Mouse (Mus musculus) heart, postnatal 0 days (tissue): ENCODE data around the gene Pxdc1. TPM values are rescaled to one million over a fixed set of nuclear protein-coding genes. Genes with fewer than 3 reads are reported as not detected.
A peak's percentile ranks its signal among the peaks of the same experiment; 100 is the strongest.

Source experiments
- ATAC-seq: fragments of 200-750 bp; cut with Nextera tagmentation; 2 replicates; pipeline ENCODE4 v1.8.0; 2017; ENCODE audit warnings: low read depth, moderate number of reproducible peaks, moderate library complexity; ENCODE audit not compliant: insufficient read depth
- DNase-seq: peaks from one replicate; pipeline ENCODE4 v3.0.0-alpha.2; 2016; ENCODE audit warnings: low spot score
- H3K27ac ChIP-seq: fragments of 300-500 bp; sonication (generic); 2 replicates; pipeline ENCODE4 v1.5.1; 2014; ENCODE audit warnings: low read depth, mild to moderate bottlenecking
- H3K27me3 ChIP-seq: fragments of 300-500 bp; sonication (generic); 2 replicates; pipeline ENCODE4 v1.6.1; 2014; ENCODE audit warnings: low read length, mixed read lengths; ENCODE audit not compliant: control insufficient read depth, insufficient read depth
- H3K36me3 ChIP-seq: fragments of 300-500 bp; sonication (generic); replicated peaks from 2 replicates; pipeline ENCODE4 v1.6.1; 2014; ENCODE audit warnings: low read length, mixed read lengths; ENCODE audit not compliant: control insufficient read depth, insufficient read depth
- H3K4me1 ChIP-seq: fragments of 300-500 bp; sonication (generic); 2 replicates; pipeline ENCODE4 v1.6.1; 2014; ENCODE audit warnings: antibody characterized with exemption; ENCODE audit not compliant: control insufficient read depth, insufficient read depth
- H3K4me2 ChIP-seq: fragments of 300-500 bp; sonication (generic); 2 replicates; pipeline ENCODE4 v1.6.1; 2014; ENCODE audit warnings: low read depth, mild to moderate bottlenecking, low read length, moderate library complexity
- H3K4me3 ChIP-seq: fragments of 300-500 bp; sonication (generic); 2 replicates; pipeline ENCODE4 v1.5.1; 2014; ENCODE audit warnings: low read depth, low read length
- H3K9ac ChIP-seq: fragments of 300-500 bp; sonication (generic); replicated peaks from 2 replicates; pipeline ENCODE4 v1.6.1; 2014; ENCODE audit warnings: low read depth, low read length, mixed read lengths
- H3K9me3 ChIP-seq: fragments of 300-500 bp; sonication (generic); replicated peaks from 2 replicates; pipeline ENCODE4 v1.6.1; 2016; ENCODE audit warnings: low read length; ENCODE audit not compliant: control insufficient read depth
- CTCF ChIP-seq: IDR thresholded peaks from 2 replicates; pipeline ENCODE4 v1.5.1; 2016; ENCODE audit warnings: antibody characterized with exemption, control low read depth, low read depth
- EP300 ChIP-seq: IDR thresholded peaks from 2 replicates; pipeline ENCODE4 v1.6.1; 2016; ENCODE audit warnings: antibody characterized with exemption, low read depth
- WGBS: fragments of 180-500 bp; shearing (Covaris S2); extraction: QIAGEN DNeasy Blood & Tissue Kit; methylation state at CpG from one replicate; pipeline ENCODE4 v1.1.7; 2014; 5-methylcytosine and 5-hydroxymethylcytosine counted together
- polyA plus RNA-seq: library from polyadenylated mRNA; unstranded; fragments of >200 nt; fragmentation: Nextera tagmentation; extraction: Ambion mirVana; gene quantifications from 2 replicates; pipeline ENCODE4 v1.2.1, GENCODE M21; 2015
- total RNA-seq: library from RNA; depleted of rRNA; stranded (reverse); fragments of >200 nt; gene quantifications from 2 replicates; pipeline ENCODE4 v1.2.3, GENCODE M21; 2014; ENCODE audit warnings: low replicate concordance

Gene Pxdc1
- total and polyA plus RNA-seq, 2 experiments from 2014 or later: 16.5 to 31.2 TPM

GRCm38 (mm10) chr13:34685008-34685765 lies 31.9 kb upstream of the Pxdc1 start:
- Histone ChIP-seq H3K4me2 (no peak overlapping the region), H3K27ac (no peak overlapping the region), H3K9ac (no peak overlapping the region), H3K4me1 (peaks cover 13% of the 10 kb centered on the region), H3K4me3 (no peak overlapping the region), H3K27me3 (no peaks in the 10 kb centered on the region), H3K36me3 (no peaks in the 10 kb centered on the region), H3K9me3 (no peaks in the 10 kb centered on the region)
- TF ChIP-seq EP300 (no peak), CTCF (no peak)
- no peak for ATAC-seq
- WGBS: 75% methylated on average over 7 of the region's 7 CpGs
- no peak for DNase-seq

GRCm38 (mm10) chr13:34683762-34684488 lies 30.6 kb upstream of the Pxdc1 start:
- Histone ChIP-seq H3K9ac (no peak overlapping the region), H3K4me2 (no peak overlapping the region), H3K27ac (peak overlapping the region; percentile 69), H3K27me3 (no peaks in the 10 kb centered on the region), H3K36me3 (no peaks in the 10 kb centered on the region), H3K4me3 (no peak overlapping the region), H3K9me3 (no peaks in the 10 kb centered on the region), H3K4me1 (peaks cover 13% of the 10 kb centered on the region)
- no peak for ATAC-seq
- WGBS: 77% methylated on average over 18 of the region's 18 CpGs
- no peak for DNase-seq
- TF ChIP-seq EP300: no peak
- no peak for TF ChIP-seq CTCF

- H3K4me2 ChIP-seq: no peak overlapping the region
Measured at GRCm38 (mm10) chr13:34683270-34683669, 30.0 kb upstream of the Pxdc1 start.

GRCm38 (mm10) chr13:34676507-34676906 lies 23.2 kb upstream of the Pxdc1 start:
- DNase-seq (no peak), ATAC-seq (no peak)
- Histone ChIP-seq H3K9me3 (no peaks in the 10 kb centered on the region), H3K27ac (peak overlapping the region; percentile 44; the same call in 1 of the 2 replicates), H3K27me3 (no peaks in the 10 kb centered on the region), H3K4me2 (no peak overlapping the region), H3K36me3 (no peaks in the 10 kb centered on the region), H3K9ac (no peak overlapping the region), H3K4me3 (no peak overlapping the region), H3K4me1 (0 out of 2 replicates have a peak, but pooled peaks cover 8% of the 10 kb centered on the region)
- WGBS: 67% methylated on average over 5 of the region's 5 CpGs
- no peak for TF ChIP-seq EP300
- TF ChIP-seq CTCF: no peak

More at GRCm38 (mm10) chr13:34683270-34683669, 30.0 kb upstream of the Pxdc1 start:
- Histone ChIP-seq H3K9me3 (no peaks in the 10 kb centered on the region), H3K36me3 (no peaks in the 10 kb centered on the region), H3K4me1 (peaks cover 13% of the 10 kb centered on the region), H3K27me3 (no peaks in the 10 kb centered on the region), H3K9ac (no peak overlapping the region), H3K4me3 (no peak overlapping the region), H3K27ac (peak overlapping the region; percentile 69)
- WGBS: 53% methylated on average over 9 of the region's 9 CpGs
- DNase-seq (peak; percentile 37), ATAC-seq (no peak)
- TF ChIP-seq EP300 (no peak), CTCF (no peak)

GRCm38 (mm10) chr13:34675847-34676383 lies 22.6 kb upstream of the Pxdc1 start:
- 0 out of 2 replicates have a peak, but pooled peaks cover 8% of the 10 kb centered on the region for H3K4me1 ChIP-seq
- no peaks in the 10 kb centered on the region for H3K27me3 ChIP-seq
- H3K9ac ChIP-seq: no peak overlapping the region
- no peak overlapping the region for H3K4me2 ChIP-seq
- H3K9me3 ChIP-seq: no peaks in the 10 kb centered on the region
- WGBS: 42% methylated on average over 7 of the region's 7 CpGs
- H3K36me3 ChIP-seq: no peaks in the 10 kb centered on the region
- no peak for DNase-seq
- H3K27ac ChIP-seq: peak overlapping the region; percentile 44; the same call in 1 of the 2 replicates
- no peak for ATAC-seq
- TF ChIP-seq EP300 (no peak), CTCF (no peak)
- no peak overlapping the region for H3K4me3 ChIP-seq
